Mouse (Mus musculus): ENCODE measurements at regions not wholly inside any gene's neighbourhood (a gene's known extent, or its start where the extent isn't known, plus 50 kb on each side); places are given as distances from the start of the nearest gene placed in this dataset.

DNA sequence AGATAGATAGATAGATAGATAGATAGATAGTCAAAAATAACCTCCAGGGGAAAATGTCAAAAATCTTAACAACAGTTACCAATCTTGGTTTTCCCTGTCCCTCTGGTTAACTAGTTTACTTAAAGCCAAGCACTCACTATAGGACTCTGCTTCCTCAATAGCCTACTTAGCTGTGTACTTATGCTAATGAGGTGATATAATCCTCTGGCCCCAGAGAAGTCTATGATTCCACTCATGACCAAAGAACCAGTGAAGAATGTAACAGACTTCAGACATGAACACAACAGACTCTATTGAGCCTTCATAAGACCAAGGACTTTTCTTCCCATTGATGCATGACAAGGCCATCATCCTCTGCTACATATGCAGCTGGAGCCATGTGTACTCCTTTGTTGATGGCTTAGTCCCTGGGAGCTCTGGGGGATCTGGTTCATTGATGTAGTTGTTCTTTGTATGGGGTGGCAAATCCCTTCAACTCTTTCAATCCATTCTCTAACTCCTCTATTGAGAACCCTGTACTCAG is 589.9 kb upstream of the Dpp10 start:
- DNase-seq = no peak
- Histone ChIP-seq H3K4me3 (replicated peaks; ENCODE audit: extremely low read depth, low read depth, low read length) (no peak overlapping the region), H3K4me1 (ENCODE audit: control insufficient read depth, insufficient read depth, low read length) (no peaks in the 10 kb centered on the region)
- TF ChIP-seq CTCF (IDR thresholded peaks at IDR 0.05; ENCODE audit: insufficient read depth, low read length) (no peak), POLR2A (IDR thresholded peaks at IDR 0.05; ENCODE audit: borderline replicate concordance, extremely low read depth, low read depth, low read length) (no peak)

GRCm38 (mm10) chr1:124630084-124630483 is 584.7 kb upstream of the Dpp10 start:
- H3K4me1 ChIP-seq (ENCODE audit: control insufficient read depth, insufficient read depth, low read length) = no peaks in the 10 kb centered on the region
- H3K4me3 ChIP-seq (replicated peaks; ENCODE audit: extremely low read depth, low read depth, low read length) = no peak overlapping the region
- no peak for DNase-seq
- TF ChIP-seq POLR2A (IDR thresholded peaks at IDR 0.05; ENCODE audit: borderline replicate concordance, extremely low read depth, low read depth, low read length) = no peak
- TF ChIP-seq CTCF (IDR thresholded peaks at IDR 0.05; ENCODE audit: insufficient read depth, low read length) = no peak

DNA sequence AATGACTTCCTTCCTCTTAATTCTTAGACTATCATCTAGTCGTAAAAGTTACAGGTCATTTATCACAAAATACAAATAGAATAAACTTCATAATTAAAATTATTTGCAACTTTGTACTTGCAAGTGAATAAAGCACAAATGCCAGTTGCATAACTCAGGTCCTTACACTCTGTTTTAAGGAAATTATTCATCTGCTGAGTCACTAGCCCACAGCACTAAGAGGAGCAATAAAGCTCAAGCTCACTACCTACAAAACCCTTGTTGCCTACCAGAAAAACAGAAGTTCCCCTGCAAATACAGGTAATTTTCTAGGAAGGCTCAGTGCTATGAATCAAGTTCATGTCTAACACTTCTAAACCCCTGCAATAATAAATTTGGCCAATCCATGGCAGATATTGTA is 539.3 kb upstream of the Dpp10 start:
- TF ChIP-seq CTCF (IDR thresholded peaks at IDR 0.05; ENCODE audit: insufficient read depth, low read length) = no peak
- no peak for TF ChIP-seq POLR2A (IDR thresholded peaks at IDR 0.05; ENCODE audit: borderline replicate concordance, extremely low read depth, low read depth, low read length)
- WGBS = 69% methylated on average over 1 of the region's 1 CpGs
- Histone ChIP-seq H3K4me3 (replicated peaks; ENCODE audit: extremely low read depth, low read depth, low read length) (no peak overlapping the region), H3K4me1 (ENCODE audit: control insufficient read depth, insufficient read depth, low read length) (no peaks in the 10 kb centered on the region)
- no peak for DNase-seq
